8 mouse cellular contexts compared by ENCODE assay signal in genomic region chr7:118447291-118448133, GRCm38 (mm10). TPM values are rescaled to one million over a fixed set of nuclear protein-coding genes. Genes with fewer than 3 reads are reported as not detected.
DNase-seq lines count a peak whose midpoint lies in the region; ATAC-seq and TF ChIP-seq lines count a peak whose summit lies in the region.

No protein-coding gene starts in this region.

- no peak for TF ChIP-seq CTCF in heart, postnatal 0 days (IDR thresholded peaks at IDR 0.05; ENCODE audit: low read depth)

- peak overlapping the region; percentile 27 for H3K9ac ChIP-seq in heart, postnatal 0 days (replicated peaks; ENCODE audit: low read depth, low read length)

- DNase-seq in urinary bladder, adult 2 months (ENCODE audit: low spot score) = peak; percentile 28
- DNase-seq in urinary bladder, postnatal 10 days (ENCODE audit: low spot score) = no peak
- DNase-seq in embryo, embryonic 9.5 days (ENCODE audit: extremely low spot score) = peak; percentile 64
- DNase-seq in heart, postnatal 0 days (ENCODE audit: low spot score) = no peak
- peak; percentile 69 to 89 for DNase-seq in kidney, postnatal 25 days
- peak; percentile 66 for DNase-seq in mesoderm, embryonic 11.5 days (ENCODE audit: low read depth, low spot score)
- DNase-seq in urinary bladder, postnatal 25 days (ENCODE audit: low spot score) = peak; percentile 25
- no peak for DNase-seq in adipocyte (ENCODE audit: low spot score)

- H3K27me3 ChIP-seq in heart, postnatal 0 days (ENCODE audit: control insufficient read depth, insufficient read depth, low read length) = peaks cover 47% of the 10 kb centered on the region

- H3K4me1 ChIP-seq in heart, postnatal 0 days (ENCODE audit: control insufficient read depth, insufficient read depth) = peaks cover 15% of the 10 kb centered on the region

- 0 out of 2 replicates have a peak, but pooled peaks have one; percentile 9 for ATAC-seq in heart, postnatal 0 days (ENCODE audit: insufficient read depth, low read depth)

- peak overlapping the region; percentile 95 for H3K4me2 ChIP-seq in heart, postnatal 0 days (ENCODE audit: low read depth, low read length)

- no peaks in the 10 kb centered on the region for H3K36me3 ChIP-seq in heart, postnatal 0 days (replicated peaks; ENCODE audit: control insufficient read depth, insufficient read depth, low read length)

- under 1% methylated on average over 63 of the region's 65 CpGs for WGBS in heart, postnatal 0 days

- peak overlapping the region; percentile 65 for H3K4me3 ChIP-seq in heart, postnatal 0 days (ENCODE audit: low read depth, low read length)

- no peaks in the 10 kb centered on the region for H3K9me3 ChIP-seq in heart, postnatal 0 days (replicated peaks; ENCODE audit: control insufficient read depth, low read length)

- TF ChIP-seq EP300 in heart, postnatal 0 days (IDR thresholded peaks at IDR 0.05; ENCODE audit: low read depth) = no peak

- H3K27ac ChIP-seq in heart, postnatal 0 days (ENCODE audit: low read depth) = no peak overlapping the region

RNA-seq across cellular contexts. Expression of gene Syt17, which starts 0.5 kb away (rescaled TPM):
- 2.3 and 2.8 TPM in 2 replicates for polyA plus RNA-seq in urinary bladder, adult 2 months (2012; rRNA removed)
- 0.46 and 1.2 TPM in 2 replicates for total RNA-seq in heart, postnatal 0 days (2014; rRNA removed; ENCODE audit: low replicate concordance)
- 1.2 and 2.0 TPM in 2 replicates for polyA plus RNA-seq in heart, postnatal 0 days (2015; fragmentation: Nextera tagmentation; extraction: Ambion mirVana)

RNA-seq across cellular contexts. Expression of gene Itpripl2, which starts 44.3 kb away (rescaled TPM):
- 16.6 and 19.9 TPM in 2 replicates for polyA plus RNA-seq in urinary bladder, adult 2 months (2012; rRNA removed)
- 25.4 and 31.6 TPM in 2 replicates for total RNA-seq in heart, postnatal 0 days (2014; rRNA removed; ENCODE audit: low replicate concordance)
- polyA plus RNA-seq in heart, postnatal 0 days (2015; fragmentation: Nextera tagmentation; extraction: Ambion mirVana) = 3.8 and 3.9 TPM in 2 replicates

Comparison
In these comparisons a context has a peak if more than half of its experiments do, and no peak if none do; other contexts are left out.
1. DNase-seq: peak in urinary bladder, adult 2 months (single experiment), embryo, embryonic 9.5 days (single experiment), kidney, postnatal 25 days (2 of 2), mesoderm, embryonic 11.5 days (single experiment) and urinary bladder, postnatal 25 days (single experiment); none in urinary bladder, postnatal 10 days (single experiment), heart, postnatal 0 days (single experiment) and adipocyte (single experiment).